Mouse (Mus musculus): ENCODE results near the gene Coil. TPM values are rescaled to one million over a fixed set of nuclear protein-coding genes. Genes with fewer than 3 reads are reported as not detected.

Gene Coil
- polyA plus RNA-seq, 1 experiment from 2014 or later: 9.4 TPM

DNA sequence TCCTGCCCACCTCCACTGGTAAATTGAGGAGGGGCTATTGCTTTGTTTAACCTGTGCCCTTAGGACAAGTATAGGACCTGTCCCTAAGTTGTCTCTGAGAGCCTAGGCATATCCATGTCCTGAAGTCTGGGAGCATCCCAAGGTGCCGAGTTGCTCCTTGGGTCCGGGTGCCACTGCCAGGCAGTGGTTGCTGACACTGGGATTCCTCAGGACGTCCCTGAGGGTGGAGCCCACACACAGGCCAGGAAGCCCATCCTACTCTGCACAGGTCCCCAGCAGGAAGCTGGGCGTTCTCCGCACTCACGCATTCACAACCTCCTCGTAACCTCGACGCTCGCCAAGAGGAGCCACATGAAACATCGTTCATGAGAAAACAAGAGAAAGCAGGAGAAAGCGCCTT lies 28.6 kb upstream of the Coil start:
- no peak for ATAC-seq (replicated peaks; ENCODE audit: extremely low read depth, insufficient read depth, low FRiP score)
- 78% methylated on average over 12 of the region's 12 CpGs for WGBS
- no peak overlapping the region for H3K9ac ChIP-seq (ENCODE audit: low read length)
- no peaks in the 10 kb centered on the region for H3K27me3 ChIP-seq (ENCODE audit: control insufficient read depth, insufficient read depth, low read length)
- no peaks in the 10 kb centered on the region for H3K9me3 ChIP-seq (replicated peaks; ENCODE audit: control insufficient read depth, low read length)
- no peak overlapping the region for H3K4me2 ChIP-seq (ENCODE audit: low read depth, low read length)
- H3K36me3 ChIP-seq (ENCODE audit: control insufficient read depth, insufficient read depth): peaks cover 7% of the 10 kb centered on the region
- no peak overlapping the region for H3K27ac ChIP-seq (ENCODE audit: low read length)
- H3K4me1 ChIP-seq (ENCODE audit: control insufficient read depth, insufficient read depth, low read length): no peaks in the 10 kb centered on the region
- H3K4me3 ChIP-seq (ENCODE audit: low read length): no peak overlapping the region

GRCm38 (mm10) chr11:88945971-88946585 lies 24.0 kb upstream of the Coil start:
- ATAC-seq (replicated peaks; ENCODE audit: extremely low read depth, insufficient read depth, low FRiP score): no peak
- no peak overlapping the region for H3K4me2 ChIP-seq (ENCODE audit: low read depth, low read length)
- H3K4me1 ChIP-seq (ENCODE audit: control insufficient read depth, insufficient read depth, low read length): no peaks in the 10 kb centered on the region
- no peaks in the 10 kb centered on the region for H3K27me3 ChIP-seq (ENCODE audit: control insufficient read depth, insufficient read depth, low read length)
- no peak overlapping the region for H3K9ac ChIP-seq (ENCODE audit: low read length)
- 73% methylated on average over 7 of the region's 8 CpGs for WGBS
- no peak overlapping the region for H3K4me3 ChIP-seq (ENCODE audit: low read length)
- H3K27ac ChIP-seq (ENCODE audit: low read length): no peak overlapping the region
- no peaks in the 10 kb centered on the region for H3K9me3 ChIP-seq (replicated peaks; ENCODE audit: control insufficient read depth, low read length)
- peaks cover 12% of the 10 kb centered on the region for H3K36me3 ChIP-seq (ENCODE audit: control insufficient read depth, insufficient read depth)

- ATAC-seq (replicated peaks; ENCODE audit: extremely low read depth, insufficient read depth, low FRiP score): no peak
- no peak overlapping the region for H3K9ac ChIP-seq (ENCODE audit: low read length)
- H3K27ac ChIP-seq (ENCODE audit: low read length): no peak overlapping the region
- 79% methylated on average over 8 of the region's 8 CpGs for WGBS
- no peak overlapping the region for H3K4me2 ChIP-seq (ENCODE audit: low read depth, low read length)
- peaks cover 12% of the 10 kb centered on the region for H3K36me3 ChIP-seq (ENCODE audit: control insufficient read depth, insufficient read depth)
- no peak overlapping the region for H3K4me3 ChIP-seq (ENCODE audit: low read length)
- H3K9me3 ChIP-seq (replicated peaks; ENCODE audit: control insufficient read depth, low read length): no peaks in the 10 kb centered on the region
- no peaks in the 10 kb centered on the region for H3K4me1 ChIP-seq (ENCODE audit: control insufficient read depth, insufficient read depth, low read length)
- H3K27me3 ChIP-seq (ENCODE audit: control insufficient read depth, insufficient read depth, low read length): no peaks in the 10 kb centered on the region
Measured at GRCm38 (mm10) chr11:88948896-88949295, 21.2 kb upstream of the Coil start.

DNA sequence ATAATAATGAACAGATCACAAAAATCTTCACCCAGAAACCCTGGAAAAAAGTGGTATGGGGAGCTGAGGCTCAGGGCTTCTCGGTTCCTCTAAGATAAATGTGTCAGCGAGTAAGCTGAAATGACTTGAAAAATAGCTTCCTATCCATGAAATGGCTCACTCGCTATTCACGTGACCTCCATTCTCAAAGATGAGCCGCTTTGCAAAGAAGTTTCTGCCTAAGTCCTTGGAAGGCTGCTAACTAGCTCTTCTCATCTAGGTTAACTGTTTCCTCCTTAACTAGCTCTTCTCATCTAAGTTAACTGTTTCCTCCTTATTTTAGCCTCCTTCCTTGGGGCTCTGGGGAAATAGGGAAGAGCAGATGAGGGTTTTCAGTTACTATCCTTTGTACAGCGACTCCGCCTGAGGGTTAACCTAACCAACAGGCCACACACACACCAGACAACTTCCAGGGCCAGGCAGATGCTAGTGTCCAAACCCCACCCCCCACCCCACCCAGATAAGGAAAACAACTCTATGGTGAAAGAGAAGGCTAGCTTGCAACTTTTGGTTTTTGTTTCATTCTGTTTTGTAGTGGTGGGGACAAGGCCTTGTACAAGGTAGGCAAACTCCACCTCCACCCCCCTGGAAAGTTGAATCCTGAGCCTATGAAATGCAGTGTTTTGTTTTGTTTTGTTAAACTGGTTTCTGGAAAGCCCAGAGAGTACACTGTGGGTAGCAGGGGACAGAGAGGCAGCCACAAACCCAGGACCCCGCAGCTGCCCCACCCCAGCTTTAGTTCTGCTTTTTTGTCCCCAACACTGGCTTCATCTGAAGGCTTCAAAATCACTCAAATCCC lies 20.0 kb upstream of the Coil start:
- 84% methylated on average over 8 of the region's 8 CpGs for WGBS
- Histone ChIP-seq H3K4me2 (ENCODE audit: low read depth, low read length) (no peak overlapping the region), H3K9me3 (replicated peaks; ENCODE audit: control insufficient read depth, low read length) (no peaks in the 10 kb centered on the region), H3K27ac (ENCODE audit: low read length) (no peak overlapping the region), H3K4me1 (ENCODE audit: control insufficient read depth, insufficient read depth, low read length) (peaks cover 5% of the 10 kb centered on the region), H3K9ac (ENCODE audit: low read length) (no peak overlapping the region), H3K36me3 (ENCODE audit: control insufficient read depth, insufficient read depth) (peaks cover 8% of the 10 kb centered on the region; the same call in 1 of the 2 replicates), H3K27me3 (ENCODE audit: control insufficient read depth, insufficient read depth, low read length) (no peaks in the 10 kb centered on the region), H3K4me3 (ENCODE audit: low read length) (no peak overlapping the region)
- ATAC-seq (replicated peaks; ENCODE audit: extremely low read depth, insufficient read depth, low FRiP score): no peak

- Histone ChIP-seq H3K9ac (ENCODE audit: low read length) (no peak overlapping the region), H3K9me3 (replicated peaks; ENCODE audit: control insufficient read depth, low read length) (no peaks in the 10 kb centered on the region), H3K4me3 (ENCODE audit: low read length) (no peak overlapping the region), H3K4me1 (ENCODE audit: control insufficient read depth, insufficient read depth, low read length) (peaks cover 9% of the 10 kb centered on the region), H3K27ac (ENCODE audit: low read length) (no peak overlapping the region), H3K27me3 (ENCODE audit: control insufficient read depth, insufficient read depth, low read length) (no peaks in the 10 kb centered on the region), H3K36me3 (ENCODE audit: control insufficient read depth, insufficient read depth) (0 out of 2 replicates have a peak, but pooled peaks cover 5% of the 10 kb centered on the region), H3K4me2 (ENCODE audit: low read depth, low read length) (no peak overlapping the region)
- ATAC-seq (replicated peaks; ENCODE audit: extremely low read depth, insufficient read depth, low FRiP score): no peak
- WGBS: 74% methylated on average over 13 of the region's 13 CpGs
Measured at GRCm38 (mm10) chr11:88950640-88951250, 19.3 kb upstream of the Coil start.

- no peak overlapping the region for H3K4me3 ChIP-seq (ENCODE audit: low read length)
- no peak for ATAC-seq (replicated peaks; ENCODE audit: extremely low read depth, insufficient read depth, low FRiP score)
- 100% methylated on average over 2 of the region's 2 CpGs for WGBS
- 0 out of 2 replicates have a peak, but pooled peaks cover 5% of the 10 kb centered on the region for H3K36me3 ChIP-seq (ENCODE audit: control insufficient read depth, insufficient read depth)
- H3K4me1 ChIP-seq (ENCODE audit: control insufficient read depth, insufficient read depth, low read length): peaks cover 9% of the 10 kb centered on the region
- no peaks in the 10 kb centered on the region for H3K27me3 ChIP-seq (ENCODE audit: control insufficient read depth, insufficient read depth, low read length)
- H3K9me3 ChIP-seq (replicated peaks; ENCODE audit: control insufficient read depth, low read length): no peaks in the 10 kb centered on the region
- no peak overlapping the region for H3K27ac ChIP-seq (ENCODE audit: low read length)
- no peak overlapping the region for H3K4me2 ChIP-seq (ENCODE audit: low read depth, low read length)
- no peak overlapping the region for H3K9ac ChIP-seq (ENCODE audit: low read length)
Measured at GRCm38 (mm10) chr11:88951576-88951975, 18.5 kb upstream of the Coil start.

GRCm38 (mm10) chr11:88952117-88952516 lies 17.9 kb upstream of the Coil start:
- Histone ChIP-seq H3K9ac (ENCODE audit: low read length) (no peak overlapping the region), H3K27ac (ENCODE audit: low read length) (no peak overlapping the region), H3K36me3 (ENCODE audit: control insufficient read depth, insufficient read depth) (0 out of 2 replicates have a peak, but pooled peaks cover under 1% of the 10 kb centered on the region), H3K4me2 (ENCODE audit: low read depth, low read length) (no peak overlapping the region), H3K4me1 (ENCODE audit: control insufficient read depth, insufficient read depth, low read length) (peaks cover 9% of the 10 kb centered on the region), H3K9me3 (replicated peaks; ENCODE audit: control insufficient read depth, low read length) (no peaks in the 10 kb centered on the region), H3K27me3 (ENCODE audit: control insufficient read depth, insufficient read depth, low read length) (no peaks in the 10 kb centered on the region), H3K4me3 (ENCODE audit: low read length) (no peak overlapping the region)
- ATAC-seq (replicated peaks; ENCODE audit: extremely low read depth, insufficient read depth, low FRiP score): no peak
- 90% methylated on average over 5 of the region's 5 CpGs for WGBS

DNA sequence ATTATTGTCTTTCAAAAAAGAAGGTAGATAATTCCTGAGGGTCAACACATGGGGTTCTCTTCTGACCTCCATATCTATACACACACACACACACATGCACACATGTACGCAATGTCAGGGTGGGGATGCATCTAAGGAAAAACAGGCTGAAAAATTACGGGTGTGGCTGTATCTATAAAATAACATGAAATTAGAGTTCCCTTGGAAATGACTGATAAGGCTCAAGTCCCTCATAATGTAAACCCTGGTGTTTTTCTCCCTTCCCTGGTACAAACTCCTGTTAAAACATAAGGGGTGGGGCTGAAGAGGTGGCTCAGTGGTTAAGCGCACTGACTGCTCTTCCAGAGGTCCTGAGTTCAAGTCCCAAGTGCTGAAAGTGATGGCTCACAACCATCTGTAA lies 16.5 kb upstream of the Coil start:
- Histone ChIP-seq H3K4me1 (ENCODE audit: control insufficient read depth, insufficient read depth, low read length) (peaks cover 9% of the 10 kb centered on the region), H3K4me2 (ENCODE audit: low read depth, low read length) (no peak overlapping the region), H3K27me3 (ENCODE audit: control insufficient read depth, insufficient read depth, low read length) (no peaks in the 10 kb centered on the region), H3K36me3 (ENCODE audit: control insufficient read depth, insufficient read depth) (no peaks in the 10 kb centered on the region), H3K4me3 (ENCODE audit: low read length) (no peak overlapping the region), H3K27ac (ENCODE audit: low read length) (no peak overlapping the region), H3K9ac (ENCODE audit: low read length) (no peak overlapping the region), H3K9me3 (replicated peaks; ENCODE audit: control insufficient read depth, low read length) (no peaks in the 10 kb centered on the region)
- no peak for ATAC-seq (replicated peaks; ENCODE audit: extremely low read depth, insufficient read depth, low FRiP score)
- 88% methylated on average over 3 of the region's 3 CpGs for WGBS

DNA sequence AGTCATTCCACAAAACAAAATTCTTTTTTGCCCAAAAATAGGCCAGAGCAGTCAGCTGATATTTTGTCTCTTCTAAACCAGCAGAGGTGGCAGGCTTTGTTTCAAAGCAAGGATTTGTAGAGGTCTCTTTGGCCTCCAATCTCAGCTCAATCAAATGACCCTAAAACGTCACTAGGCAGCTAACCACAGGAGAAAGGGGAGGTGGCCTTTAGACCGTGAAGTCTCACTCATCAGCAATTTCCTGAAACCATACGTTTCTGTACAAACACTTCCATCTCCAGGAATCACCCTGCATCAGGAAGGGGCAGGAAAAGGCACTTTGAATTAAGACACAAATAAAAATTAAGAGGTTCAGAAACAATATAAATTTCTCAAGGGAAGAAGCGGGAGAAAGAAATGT lies 15.2 kb upstream of the Coil start:
- Histone ChIP-seq H3K27me3 (ENCODE audit: control insufficient read depth, insufficient read depth, low read length) (no peaks in the 10 kb centered on the region), H3K9ac (ENCODE audit: low read length) (peak overlapping the region; percentile 70), H3K27ac (ENCODE audit: low read length) (peak overlapping the region; percentile 65), H3K4me3 (ENCODE audit: low read length) (peak overlapping the region; percentile 68), H3K36me3 (ENCODE audit: control insufficient read depth, insufficient read depth) (no peaks in the 10 kb centered on the region), H3K4me1 (ENCODE audit: control insufficient read depth, insufficient read depth, low read length) (peaks cover 9% of the 10 kb centered on the region), H3K4me2 (ENCODE audit: low read depth, low read length) (peak overlapping the region; percentile 66), H3K9me3 (replicated peaks; ENCODE audit: control insufficient read depth, low read length) (no peaks in the 10 kb centered on the region)
- 0% methylated on average over 4 of the region's 4 CpGs for WGBS
- ATAC-seq (replicated peaks; ENCODE audit: extremely low read depth, insufficient read depth, low FRiP score): no peak
